Mouse (Mus musculus) left cerebral cortex, adult 8-10 months (tissue): ENCODE results near the gene Timp4. TPM values are rescaled to one million over a fixed set of nuclear protein-coding genes. Genes with fewer than 3 reads are reported as not detected.

Experiments
- DNase-seq, 2 experiments: peaks; one replicate each; pipeline ENCODE4 v3.0.0; 2022; ENCODE audit warnings: low spot score in 2 of 2
- total RNA-seq, 4 experiments: library from RNA; stranded (reverse); gene quantifications; 2 replicates each; pipeline ENCODE4 v1.2.4; 2022

Gene Timp4
- total RNA-seq, 4 experiments from 2014 or later: 15.5 to 20.9 (median 18.1) TPM

GRCm38 (mm10) chr6:115200753-115201152 is 51.3 kb downstream of the Timp4 start:
- DNase-seq: no peak

Other genes starting within 250 kb of the Timp4 start
- 10 to 100 TPM; 20.3 to 25.4 (median 20.8) TPM for gene Tamm41, start 214.3 kb downstream of the Timp4 start, total RNA-seq
- gene Syn2, start 117.3 kb downstream of the Timp4 start, total RNA-seq: 100 to 1,000 TPM; 393 to 448 (median 420) TPM
- not detected for gene Gm17482, start 24.9 kb downstream of the Timp4 start, total RNA-seq
- 1 to 10 TPM; 7.0 to 8.1 (median 7.5) TPM for gene Pparg, start 108.7 kb upstream of the Timp4 start, total RNA-seq